Mouse (Mus musculus) forebrain, embryonic 14.5 days (tissue): ENCODE data around the gene Tmem132b. TPM values are rescaled to one million over a fixed set of nuclear protein-coding genes. Genes with fewer than 3 reads are reported as not detected.

ENCODE experiments used
- ATAC-seq: fragments of 200-750 bp; cut with Nextera tagmentation; 2 replicates; pipeline ENCODE4 v1.8.0; 2017; ENCODE audit warnings: mild to moderate bottlenecking, moderate library complexity
- DNase-seq: peaks from one replicate; pipeline ENCODE4 v3.0.0-alpha.2; 2015; ENCODE audit warnings: low spot score
- H3K27ac ChIP-seq: fragments of 300-500 bp; sonication (generic); 2 replicates; pipeline ENCODE4 v1.5.1; 2014; ENCODE audit warnings: low read depth, mild to moderate bottlenecking, control low read depth, low read length, moderate library complexity
- H3K27me3 ChIP-seq: fragments of 300-500 bp; sonication (generic); replicated peaks from 2 replicates; pipeline ENCODE4 v1.6.1; 2014; ENCODE audit warnings: low read length, control low read depth, mixed read lengths; ENCODE audit not compliant: control insufficient read depth, insufficient read depth
- H3K36me3 ChIP-seq: fragments of 300-500 bp; sonication (generic); 2 replicates; pipeline ENCODE4 v1.6.1; 2014; ENCODE audit warnings: low read length, control low read depth; ENCODE audit not compliant: control insufficient read depth, insufficient read depth
- H3K4me1 ChIP-seq: fragments of 300-500 bp; sonication (generic); 2 replicates; pipeline ENCODE4 v1.6.1; 2014; ENCODE audit warnings: antibody characterized with exemption, low read length, control low read depth; ENCODE audit not compliant: control insufficient read depth, insufficient read depth
- H3K4me2 ChIP-seq: fragments of 300-500 bp; sonication (generic); 2 replicates; pipeline ENCODE4 v1.6.1; 2014; ENCODE audit warnings: mild to moderate bottlenecking, control low read depth, low read length
- H3K4me3 ChIP-seq: fragments of 300-500 bp; sonication (generic); 2 replicates; pipeline ENCODE4 v1.5.1; 2014; ENCODE audit warnings: low read depth, low read length, control low read depth
- H3K9ac ChIP-seq: fragments of 300-500 bp; sonication (generic); 2 replicates; pipeline ENCODE4 v1.6.1; 2014; ENCODE audit warnings: mild to moderate bottlenecking, low read length, control low read depth, moderate library complexity
- H3K9me3 ChIP-seq: fragments of 300-500 bp; sonication (generic); replicated peaks from 2 replicates; pipeline ENCODE4 v1.6.1; 2016; ENCODE audit warnings: low read length, control low read depth, mixed read lengths; ENCODE audit not compliant: control insufficient read depth
- WGBS: fragments of 180-500 bp; shearing (Covaris S2); extraction: QIAGEN DNeasy Blood & Tissue Kit; methylation state at CpG from one replicate; pipeline ENCODE4 v1.1.7; 2014; 5-methylcytosine and 5-hydroxymethylcytosine counted together
- polyA plus RNA-seq: library from polyadenylated mRNA; unstranded; fragments of >200 nt; fragmentation: Nextera tagmentation; extraction: Ambion mirVana; gene quantifications from 2 replicates; pipeline ENCODE4 v1.2.1, GENCODE M21; 2014

The Tmem132b gene
- polyA plus RNA-seq, 1 experiment from 2014 or later = 3.1 TPM

DNA sequence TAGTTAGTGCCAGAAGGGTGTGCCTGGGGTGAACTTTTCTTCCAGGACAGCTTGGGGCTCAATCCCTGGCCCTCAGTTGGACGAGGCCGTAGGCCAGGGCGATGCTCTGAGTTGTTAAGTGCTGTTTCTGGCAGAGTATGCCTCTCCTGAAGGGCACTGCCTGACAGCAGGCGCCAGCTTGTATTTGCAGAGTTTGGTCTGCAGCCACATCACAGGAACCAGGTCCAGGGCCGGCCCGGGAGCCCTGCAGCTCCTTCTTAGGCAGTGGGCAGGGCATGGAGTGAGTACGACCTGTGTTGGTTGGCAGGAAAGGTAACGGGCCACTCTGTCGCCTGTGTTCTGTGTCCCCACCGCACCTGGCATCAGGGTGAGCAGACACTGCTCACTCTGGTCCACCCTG is 40.5 kb upstream of the Tmem132b start:
- no peak for DNase-seq
- ATAC-seq = no peak

DNA sequence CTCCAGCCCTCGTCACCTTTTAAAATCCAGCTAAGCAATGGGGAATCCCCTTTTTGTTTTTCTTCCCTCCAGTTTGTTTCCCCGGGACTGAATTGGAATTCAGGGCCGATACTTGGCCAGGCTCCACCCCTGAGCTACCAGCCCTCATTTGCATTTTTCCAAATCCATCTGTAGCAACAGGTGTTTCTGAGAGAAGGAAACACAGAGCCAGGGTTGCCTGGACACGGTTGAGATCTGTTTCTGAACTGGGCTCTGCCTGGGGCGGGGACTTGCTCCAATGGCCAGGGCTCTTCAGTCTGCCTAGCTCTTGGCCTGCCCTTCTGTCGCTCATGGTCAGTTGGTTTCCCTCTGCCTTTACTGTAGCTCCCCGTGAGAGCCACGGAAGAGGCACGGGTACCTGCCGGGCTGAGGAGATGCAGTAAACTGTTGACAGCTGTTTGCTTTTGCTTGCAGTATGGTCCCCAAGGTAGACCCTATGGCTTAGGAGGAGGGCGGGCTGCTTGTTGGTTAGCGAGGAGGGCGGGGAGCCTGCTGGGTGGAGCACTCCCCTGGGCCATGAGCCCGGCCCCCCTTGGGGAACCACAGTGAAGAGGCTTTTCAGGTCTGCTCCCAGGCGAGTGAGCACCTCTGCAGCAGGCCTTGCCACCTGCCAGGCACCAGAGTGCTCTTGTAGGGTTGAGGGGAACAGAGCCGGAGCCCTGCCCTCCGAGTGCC is 39.0 kb upstream of the Tmem132b start:
- no peak overlapping the region for H3K27ac ChIP-seq
- DNase-seq (no peak), ATAC-seq (no peak)
- no peaks in the 10 kb centered on the region for H3K4me1 ChIP-seq
- no peaks in the 10 kb centered on the region for H3K27me3 ChIP-seq
- H3K9me3 ChIP-seq = no peaks in the 10 kb centered on the region
- 55% methylated on average over 17 of the region's 17 CpGs for WGBS
- H3K9ac ChIP-seq = no peak overlapping the region
- no peak overlapping the region for H3K4me2 ChIP-seq
- H3K36me3 ChIP-seq = peaks cover 51% of the 10 kb centered on the region
- no peak overlapping the region for H3K4me3 ChIP-seq

More for the DNA sequence above, 40.5 kb upstream of the Tmem132b start:
- Histone ChIP-seq H3K4me3 (no peak overlapping the region), H3K9me3 (no peaks in the 10 kb centered on the region), H3K27me3 (no peaks in the 10 kb centered on the region), H3K4me1 (no peaks in the 10 kb centered on the region), H3K4me2 (no peak overlapping the region), H3K36me3 (peaks cover 51% of the 10 kb centered on the region), H3K27ac (no peak overlapping the region), H3K9ac (no peak overlapping the region)
- 90% methylated on average over 10 of the region's 10 CpGs for WGBS

DNA sequence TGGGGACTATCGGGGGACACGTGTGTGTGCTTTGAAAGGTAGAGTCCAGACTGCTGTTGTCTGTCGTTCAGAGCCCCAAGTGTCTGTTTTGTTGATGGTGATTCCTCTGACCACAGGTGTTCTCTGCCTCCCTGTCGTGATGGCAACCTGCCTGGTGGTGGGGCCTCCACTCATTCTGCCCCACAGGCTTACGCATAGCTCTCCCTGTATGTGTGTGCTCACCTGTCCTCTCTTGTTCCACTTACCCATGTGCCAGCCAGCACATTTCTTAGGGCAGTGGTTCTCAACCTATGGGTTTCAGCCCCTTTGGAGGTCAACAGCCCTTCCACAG is 38.5 kb upstream of the Tmem132b start:
- Histone ChIP-seq H3K4me2 (no peak overlapping the region), H3K4me3 (no peak overlapping the region), H3K27ac (no peak overlapping the region), H3K27me3 (no peaks in the 10 kb centered on the region), H3K9me3 (no peaks in the 10 kb centered on the region), H3K36me3 (peaks cover 49% of the 10 kb centered on the region), H3K9ac (no peak overlapping the region), H3K4me1 (no peaks in the 10 kb centered on the region)
- 64% methylated on average over 5 of the region's 5 CpGs for WGBS
- DNase-seq = no peak
- no peak for ATAC-seq

DNA sequence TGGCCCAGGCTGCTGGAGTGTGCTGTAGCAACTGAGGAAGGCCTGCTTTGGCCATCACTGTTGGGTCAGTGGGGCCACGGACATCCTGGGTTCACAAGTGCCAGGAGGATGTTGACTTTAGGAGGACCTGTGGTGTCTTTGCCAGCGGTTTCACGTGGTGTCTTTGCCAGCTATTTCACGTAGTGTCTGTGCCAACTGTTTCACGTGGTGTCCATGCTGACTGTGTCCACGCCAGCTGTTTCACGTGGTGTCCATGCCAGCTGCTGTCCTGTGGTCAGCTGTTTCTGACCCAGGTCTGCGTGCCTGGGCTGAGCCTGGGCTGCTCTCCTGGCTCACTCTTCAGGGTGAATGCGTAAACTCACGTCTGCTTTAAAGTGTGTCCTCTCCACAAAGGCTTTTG is 35.9 kb upstream of the Tmem132b start:
- H3K4me1 ChIP-seq = no peaks in the 10 kb centered on the region
- H3K9me3 ChIP-seq = no peaks in the 10 kb centered on the region
- H3K36me3 ChIP-seq = peaks cover 37% of the 10 kb centered on the region
- H3K27ac ChIP-seq = no peak overlapping the region
- no peak overlapping the region for H3K9ac ChIP-seq
- 95% methylated on average over 10 of the region's 10 CpGs for WGBS
- H3K4me3 ChIP-seq = no peak overlapping the region
- no peak overlapping the region for H3K4me2 ChIP-seq
- DNase-seq (no peak), ATAC-seq (no peak)
- H3K27me3 ChIP-seq = no peaks in the 10 kb centered on the region

DNA sequence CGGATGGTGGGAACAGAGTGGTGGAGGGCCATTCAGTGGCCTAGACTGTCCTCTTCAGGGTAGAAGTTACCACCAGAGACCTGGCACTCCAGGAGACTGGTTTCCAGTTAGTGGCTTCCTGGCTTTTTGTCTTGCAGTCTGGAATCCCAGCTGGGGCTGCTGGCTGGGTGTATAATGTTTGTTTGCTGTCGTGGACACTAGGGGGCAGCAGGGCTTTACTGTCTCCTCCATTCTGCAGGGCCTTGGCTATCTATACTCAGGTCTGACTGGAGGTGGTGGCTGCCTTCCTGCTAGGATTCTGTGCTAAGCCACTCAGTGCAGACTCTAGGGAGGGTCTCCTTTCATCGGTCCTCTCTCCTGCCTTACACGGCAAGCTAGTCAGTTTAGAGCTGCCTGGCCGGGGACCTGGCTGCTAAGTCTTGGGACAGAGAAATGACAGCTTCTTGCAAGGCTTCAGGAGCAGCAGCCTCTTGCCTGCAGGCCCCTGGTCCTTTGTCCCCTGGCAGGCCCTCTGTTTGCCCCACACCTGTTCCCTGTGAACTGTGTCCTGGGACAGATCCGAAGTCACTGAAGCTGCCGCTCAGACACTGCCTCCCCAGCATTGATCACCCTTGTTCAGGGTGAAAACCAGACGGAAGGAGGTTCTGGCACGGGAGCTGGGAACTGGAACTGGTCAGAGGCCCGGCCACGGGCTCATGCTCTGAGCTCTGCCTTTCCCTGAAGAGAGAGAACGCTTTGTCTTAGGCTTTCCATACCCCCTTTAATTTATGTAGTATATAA is 33.6 kb upstream of the Tmem132b start:
- WGBS = 66% methylated on average over 12 of the region's 12 CpGs
- peaks cover 24% of the 10 kb centered on the region for H3K36me3 ChIP-seq
- H3K27me3 ChIP-seq = no peaks in the 10 kb centered on the region
- H3K4me3 ChIP-seq = no peak overlapping the region
- no peaks in the 10 kb centered on the region for H3K9me3 ChIP-seq
- H3K27ac ChIP-seq = no peak overlapping the region
- DNase-seq = peak; percentile 77
- ATAC-seq = peak; percentile 71
- no peak overlapping the region for H3K9ac ChIP-seq
- H3K4me1 ChIP-seq = no peaks in the 10 kb centered on the region
- no peak overlapping the region for H3K4me2 ChIP-seq

DNA sequence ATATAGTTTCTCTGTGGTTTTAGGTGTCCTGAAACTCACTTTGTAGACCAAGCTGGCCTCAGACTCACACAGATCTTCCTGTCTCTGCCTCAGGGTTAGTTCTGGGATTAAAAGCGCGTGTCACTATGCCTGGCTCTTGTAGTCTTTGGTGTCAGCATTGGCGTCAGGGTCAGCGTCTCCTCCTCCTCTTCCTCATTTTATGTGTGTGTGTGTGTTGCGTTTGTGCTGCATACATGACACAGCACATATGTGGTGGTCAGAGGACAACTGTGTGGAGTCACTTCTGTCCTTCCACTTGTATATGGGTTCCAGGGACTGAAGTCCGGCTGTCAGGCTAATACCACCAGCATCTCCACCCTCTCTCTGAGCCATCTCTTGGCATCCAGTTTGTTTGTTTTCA is 30.1 kb upstream of the Tmem132b start:
- H3K27me3 ChIP-seq = no peaks in the 10 kb centered on the region
- ATAC-seq (no peak), DNase-seq (no peak)
- no peaks in the 10 kb centered on the region for H3K9me3 ChIP-seq
- peaks cover 30% of the 10 kb centered on the region for H3K36me3 ChIP-seq
- H3K4me2 ChIP-seq = no peak overlapping the region
- H3K4me1 ChIP-seq = no peaks in the 10 kb centered on the region
- H3K9ac ChIP-seq = no peak overlapping the region
- H3K4me3 ChIP-seq = no peak overlapping the region
- no peak overlapping the region for H3K27ac ChIP-seq
- 89% methylated on average over 6 of the region's 6 CpGs for WGBS

DNA sequence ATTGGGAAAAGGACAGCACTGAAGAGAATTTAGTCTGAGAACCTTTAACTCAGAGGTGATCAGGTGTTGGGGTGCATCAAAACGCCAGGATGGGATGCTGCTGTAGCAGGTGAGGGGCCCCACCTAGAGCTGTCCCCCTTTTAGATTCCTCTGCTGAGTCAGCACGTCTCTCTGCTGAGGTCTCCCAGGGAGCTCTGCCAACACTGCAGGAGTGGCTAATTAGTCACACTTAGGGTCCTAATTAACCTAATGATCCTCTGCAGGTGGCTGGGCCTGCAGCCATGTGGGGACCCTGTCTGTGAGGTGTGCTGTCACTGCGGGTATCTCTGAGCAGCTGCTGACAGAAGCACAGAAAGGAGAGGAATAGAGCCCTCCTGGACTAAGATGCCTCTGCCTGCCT is 29.4 kb upstream of the Tmem132b start:
- peak; percentile 55 for DNase-seq

DNA sequence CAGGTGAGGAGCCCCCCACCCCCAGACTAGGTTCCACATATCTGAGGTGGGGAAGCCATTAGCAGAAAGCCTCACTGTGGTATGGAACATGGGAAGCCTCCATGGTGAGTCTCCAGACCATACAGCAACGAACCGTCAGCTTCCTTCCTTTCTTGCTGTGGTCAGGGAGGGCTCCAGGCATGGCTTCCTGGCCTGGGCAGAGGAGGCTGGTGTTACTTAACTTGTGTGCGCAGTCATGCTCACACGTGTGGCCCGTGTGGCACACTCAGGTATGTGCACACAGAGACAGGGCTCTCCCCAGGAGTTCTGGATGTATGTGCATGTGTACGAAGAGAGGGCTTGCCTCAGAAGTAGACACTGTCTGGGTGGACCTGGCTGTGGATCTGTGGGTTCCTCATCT is 27.9 kb upstream of the Tmem132b start:
- H3K27me3 ChIP-seq = no peaks in the 10 kb centered on the region
- DNase-seq (no peak), ATAC-seq (no peak)
- H3K4me2 ChIP-seq = no peak overlapping the region
- no peak overlapping the region for H3K4me3 ChIP-seq
- no peaks in the 10 kb centered on the region for H3K9me3 ChIP-seq
- peaks cover 35% of the 10 kb centered on the region for H3K36me3 ChIP-seq
- no peaks in the 10 kb centered on the region for H3K4me1 ChIP-seq
- no peak overlapping the region for H3K9ac ChIP-seq
- H3K27ac ChIP-seq = no peak overlapping the region
- 91% methylated on average over 6 of the region's 6 CpGs for WGBS

More for the DNA sequence above, 29.4 kb upstream of the Tmem132b start:
- H3K4me3 ChIP-seq = no peak overlapping the region
- peaks cover 32% of the 10 kb centered on the region for H3K36me3 ChIP-seq
- no peak overlapping the region for H3K9ac ChIP-seq
- no peaks in the 10 kb centered on the region for H3K27me3 ChIP-seq
- 20% methylated on average over 3 of the region's 3 CpGs for WGBS
- no peaks in the 10 kb centered on the region for H3K9me3 ChIP-seq
- H3K4me1 ChIP-seq = no peaks in the 10 kb centered on the region
- no peak for ATAC-seq
- H3K4me2 ChIP-seq = no peak overlapping the region
- H3K27ac ChIP-seq = no peak overlapping the region

DNA sequence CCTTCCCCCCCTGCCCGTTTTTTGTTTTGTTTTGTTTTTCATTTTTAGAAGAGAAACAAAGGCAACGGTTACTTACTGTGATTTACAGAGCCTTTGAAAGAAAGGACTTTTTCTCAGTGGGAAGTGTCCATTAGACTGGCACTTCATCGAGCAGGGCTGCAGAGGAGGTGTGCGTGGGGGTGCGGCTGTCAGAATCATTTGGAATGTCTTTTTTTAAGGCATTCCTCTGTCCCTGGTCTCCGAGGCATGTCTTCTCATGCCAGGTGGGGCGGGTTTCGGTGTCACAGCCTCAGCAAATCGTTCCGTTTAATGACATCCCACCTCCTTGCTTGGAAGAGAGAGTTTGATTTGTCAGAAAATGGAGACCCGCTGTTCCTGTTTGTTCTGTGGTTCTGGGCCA is 26.9 kb upstream of the Tmem132b start:
- H3K4me1 ChIP-seq = no peaks in the 10 kb centered on the region
- H3K9me3 ChIP-seq = no peaks in the 10 kb centered on the region
- H3K4me3 ChIP-seq = no peak overlapping the region
- no peaks in the 10 kb centered on the region for H3K27me3 ChIP-seq
- no peak overlapping the region for H3K9ac ChIP-seq
- H3K4me2 ChIP-seq = no peak overlapping the region
- DNase-seq (no peak), ATAC-seq (no peak)
- H3K36me3 ChIP-seq = peaks cover 44% of the 10 kb centered on the region
- 65% methylated on average over 11 of the region's 11 CpGs for WGBS
- no peak overlapping the region for H3K27ac ChIP-seq
